Mouse (Mus musculus) embryo, embryonic 11.5 days (tissue): ENCODE data around the gene Prss33.
"Not testable (repeated sequence)": the region's sequence is repeated elsewhere in the genome, so short reads cannot be mapped to it uniquely, and the experiment has no call there.

Source experiments
- DNase-seq: peaks from one replicate; pipeline ENCODE4 v3.0.0-alpha.2; 2012; ENCODE audit warnings: low read depth, low spot score

The Prss33 gene

DNA sequence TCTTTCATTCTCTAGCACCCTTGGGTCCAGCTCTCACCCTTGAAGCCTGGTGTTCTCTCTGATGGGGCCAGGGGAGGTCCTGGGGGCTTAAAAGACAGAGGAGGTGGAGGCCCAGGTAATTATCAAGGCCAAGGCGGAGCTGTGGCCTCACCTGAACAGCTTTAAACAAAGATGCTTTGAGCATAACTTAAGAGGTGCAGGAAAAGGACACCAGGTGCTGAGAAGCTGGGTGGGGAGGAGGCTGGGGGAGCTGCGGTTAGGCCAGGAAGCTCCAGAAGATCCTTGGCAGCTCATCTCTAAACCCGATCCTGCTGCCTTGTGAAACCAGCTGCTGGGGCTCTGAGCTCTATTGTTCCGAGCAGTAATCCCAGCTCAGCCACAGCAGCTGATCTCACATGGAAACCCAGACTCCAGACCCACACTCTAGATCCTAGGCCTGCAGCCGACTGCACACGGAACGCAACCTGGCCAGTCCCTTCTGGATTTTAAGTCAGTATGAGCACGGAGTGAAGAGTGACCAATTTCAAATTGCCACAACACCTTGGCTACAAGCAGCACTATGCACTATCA is at the start of gene Prss33:
Gene Prss33, minus strand, starts transcription at position 51 of the 570 bp plus-strand sequence.
- no peak for DNase-seq

DNA sequence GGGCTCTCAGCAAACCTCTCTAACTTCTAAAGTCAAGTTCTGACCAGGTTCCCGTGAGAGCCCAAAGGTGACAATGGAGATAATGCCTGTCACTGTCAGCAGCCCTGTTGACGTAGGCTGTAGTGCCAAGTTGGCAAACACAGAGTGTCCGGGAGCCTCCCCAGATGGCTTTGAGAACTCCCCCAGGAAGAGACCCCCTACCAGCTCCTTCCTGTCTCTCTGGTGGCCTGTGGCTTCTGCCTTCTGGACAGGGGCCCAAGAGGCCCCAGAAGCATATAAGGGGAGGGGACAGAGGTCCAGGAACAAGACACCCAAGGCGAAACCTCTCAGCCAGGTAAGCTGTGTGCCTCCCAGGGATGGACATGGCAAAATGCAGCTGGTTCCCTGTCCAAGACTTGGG is 44.7 kb upstream of the Prss33 start, which contains the start of the genes Dcpp1 and Dcpp2:
Gene Dcpp1, plus strand, starts transcription at position 301 of the 400 bp plus-strand sequence.
Gene Dcpp2, plus strand, starts transcription at position 305 of the 400 bp plus-strand sequence.
- not testable (repeated sequence) for DNase-seq

DNA sequence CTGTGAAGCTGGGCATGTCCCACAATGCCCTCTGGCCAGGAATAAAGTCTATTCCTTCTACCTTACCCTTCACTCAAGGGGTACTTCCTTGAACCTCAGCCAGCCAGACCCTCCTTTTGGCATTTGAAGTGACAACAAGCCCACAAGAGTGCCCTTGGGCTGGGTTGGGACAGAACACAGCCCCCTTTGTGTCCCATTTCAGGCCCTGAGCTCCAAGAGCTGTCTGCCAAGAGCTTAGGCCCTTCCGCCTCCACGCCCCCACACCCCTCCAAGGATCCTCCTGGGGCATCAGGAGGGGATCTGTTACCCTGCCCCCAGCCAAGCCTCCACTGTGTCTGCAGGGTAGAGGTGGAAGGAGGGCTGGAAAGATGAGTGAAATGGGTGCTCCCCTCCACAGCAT is 41.3 kb upstream of the Prss33 start:
- no peak for DNase-seq

DNA sequence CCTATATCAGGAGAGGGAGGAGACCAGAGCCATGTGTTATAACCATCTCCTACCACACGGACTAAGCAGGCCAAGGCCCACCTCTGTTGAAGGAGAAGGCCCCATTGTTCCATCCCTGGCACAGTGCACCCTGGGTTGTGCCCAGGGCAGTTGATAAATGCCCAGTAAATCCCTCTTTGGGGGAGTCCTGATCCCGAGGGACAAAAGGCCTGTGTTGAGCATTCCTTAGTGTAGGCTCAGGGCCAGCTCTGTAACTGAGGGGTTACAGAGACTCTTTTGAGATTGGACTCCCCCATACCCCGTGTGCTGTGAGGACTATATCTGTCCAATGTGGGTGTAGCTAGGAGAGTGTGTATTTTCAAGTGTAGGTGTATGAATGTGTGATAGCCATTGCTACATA is 40.9 kb upstream of the Prss33 start:
- DNase-seq, result no peak

DNA sequence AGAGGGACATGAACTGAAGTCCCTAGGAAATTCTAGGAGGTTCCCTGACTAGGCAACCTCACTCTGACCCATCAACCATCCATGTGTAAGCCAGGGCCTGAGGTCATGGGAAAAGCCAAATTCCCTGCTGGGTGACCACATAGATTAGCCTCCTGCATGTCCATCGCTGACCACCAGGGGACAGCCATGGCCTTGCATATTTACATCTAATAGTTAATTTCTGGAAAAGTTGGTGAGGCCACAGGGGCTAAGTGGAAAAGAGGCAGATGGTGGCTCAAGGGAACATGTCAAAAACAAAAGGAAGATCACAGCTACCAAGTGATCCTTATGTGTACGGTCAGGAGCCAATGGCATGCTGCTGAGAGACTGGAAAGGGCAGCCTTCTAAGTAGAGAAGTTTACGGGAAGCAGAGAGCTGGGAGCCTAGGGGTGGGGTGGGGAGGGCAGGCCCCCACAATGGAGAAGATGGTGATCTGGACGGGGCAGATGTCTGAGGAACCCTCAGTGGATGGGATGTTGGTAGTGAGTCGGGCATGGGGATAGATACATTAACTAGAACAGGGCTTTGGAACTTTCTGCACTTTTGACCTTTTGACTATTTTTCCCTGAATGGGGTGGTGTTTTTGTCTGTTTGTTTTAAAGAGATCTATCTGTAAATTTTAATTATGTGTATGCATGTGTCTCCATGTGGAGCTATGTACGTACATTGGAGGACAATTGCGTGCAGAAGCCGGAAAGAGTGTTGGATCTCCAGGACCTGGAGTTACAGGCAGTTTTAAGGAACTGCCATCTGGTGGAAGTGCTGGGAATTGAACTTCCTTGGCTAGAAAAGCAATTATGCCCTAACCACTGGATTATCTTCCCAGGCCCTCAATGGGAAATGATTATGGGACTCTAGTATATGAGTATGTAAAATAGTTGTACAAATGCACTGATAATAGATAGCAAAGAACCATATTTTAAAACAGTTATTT is 38.3 kb upstream of the Prss33 start:
- no peak for DNase-seq

DNA sequence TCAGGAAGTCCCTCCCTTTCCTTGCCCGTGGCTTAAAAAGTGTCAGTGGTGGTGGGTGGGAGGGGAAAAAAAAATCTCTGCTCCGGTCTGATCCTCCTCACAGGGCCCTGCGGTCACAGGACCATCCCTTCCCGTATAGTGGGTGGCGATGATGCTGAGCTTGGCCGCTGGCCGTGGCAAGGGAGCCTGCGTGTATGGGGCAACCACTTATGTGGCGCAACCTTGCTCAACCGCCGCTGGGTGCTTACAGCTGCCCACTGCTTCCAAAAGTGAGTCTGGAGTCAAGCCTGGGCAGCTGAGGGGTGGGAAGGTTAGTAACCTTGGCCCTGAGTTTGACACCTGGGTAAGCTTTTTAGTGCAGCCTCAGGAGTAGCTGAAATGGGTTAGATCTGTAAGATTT is 32.7 kb upstream of the Prss33 start:
- DNase-seq, result no peak

DNA sequence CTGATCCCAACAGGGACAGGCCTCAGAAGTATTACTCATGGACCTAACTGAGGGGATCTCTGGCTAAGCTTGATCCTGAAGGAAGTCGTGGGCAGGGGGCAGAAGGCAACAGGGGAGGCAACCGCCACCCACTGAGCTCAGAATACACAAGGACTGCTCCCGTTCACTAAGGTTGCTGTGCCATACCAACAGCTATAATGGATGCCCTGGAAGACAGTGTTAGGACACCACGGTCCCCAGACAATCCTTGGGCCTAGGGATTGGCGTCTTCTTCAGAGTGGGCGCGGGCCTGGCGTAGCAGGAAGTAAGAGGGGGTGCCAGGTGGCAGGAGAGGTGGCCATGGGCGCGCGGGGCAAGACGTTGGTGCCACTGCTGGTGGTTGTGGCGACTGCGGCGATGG is 31.9 kb upstream of the Prss33 start, which contains the start of gene Prss21:
Gene Prss21, plus strand, starts transcription at position 301 of the 400 bp plus-strand sequence.
- DNase-seq, result no peak

DNA sequence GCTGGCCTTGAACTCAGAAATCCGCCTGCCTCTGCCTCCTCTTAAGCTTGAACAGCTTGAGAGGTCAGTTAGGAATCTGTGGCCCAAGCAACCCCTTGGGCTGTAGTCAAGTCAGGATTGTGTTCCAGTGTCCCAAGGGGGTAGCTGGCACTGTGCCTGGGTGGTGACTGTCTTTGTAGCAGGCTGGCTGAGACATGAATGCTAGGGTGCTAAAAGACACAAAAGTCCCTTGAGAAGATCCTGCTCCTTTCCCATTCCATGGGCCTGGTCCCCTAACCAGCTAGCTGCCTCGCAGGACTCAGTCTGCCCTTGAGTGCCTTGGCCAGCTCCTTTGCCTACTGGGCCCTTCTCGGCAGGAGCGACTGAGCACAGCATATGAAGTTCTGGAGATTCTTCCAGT is 27.1 kb upstream of the Prss33 start:
- DNase-seq, result no peak

DNA sequence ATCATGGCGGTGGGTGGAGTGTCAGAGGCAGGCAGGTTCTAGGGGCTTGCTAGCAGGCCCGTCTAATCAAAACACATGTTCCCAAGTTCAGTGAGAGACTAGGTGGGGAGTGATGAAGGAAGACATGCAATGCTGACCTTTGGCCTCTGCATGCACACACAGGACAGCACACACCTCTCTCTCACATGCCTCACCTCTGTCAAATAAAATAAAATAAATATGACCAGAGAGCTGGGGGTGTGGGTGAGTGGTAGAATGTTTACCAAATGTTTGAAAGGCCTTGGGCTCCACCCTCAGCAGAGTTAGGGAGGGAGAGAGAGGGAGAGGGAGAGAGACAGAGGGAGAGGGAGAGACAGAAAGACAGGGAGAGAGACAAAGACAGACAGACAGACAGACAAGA is 22.1 kb upstream of the Prss33 start:
- no peak for DNase-seq

DNA sequence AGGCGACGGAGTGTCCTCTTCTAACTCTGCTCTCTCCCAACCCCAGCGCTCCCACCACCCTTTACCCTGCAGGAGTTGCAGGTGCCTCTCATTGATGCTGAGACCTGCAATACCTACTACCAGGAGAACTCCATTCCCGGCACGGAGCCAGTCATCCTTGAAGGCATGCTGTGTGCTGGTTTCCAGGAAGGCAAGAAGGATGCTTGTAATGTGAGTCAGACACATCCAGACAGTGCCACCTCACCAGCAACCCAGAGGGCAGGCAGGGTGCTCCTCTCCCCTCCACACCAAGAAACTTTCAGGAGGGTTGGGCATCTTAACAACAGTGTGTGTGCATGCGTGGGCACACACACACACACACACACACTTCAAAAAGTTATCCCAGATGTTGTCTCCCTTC is 21.3 kb upstream of the Prss33 start:
- no peak for DNase-seq

DNA sequence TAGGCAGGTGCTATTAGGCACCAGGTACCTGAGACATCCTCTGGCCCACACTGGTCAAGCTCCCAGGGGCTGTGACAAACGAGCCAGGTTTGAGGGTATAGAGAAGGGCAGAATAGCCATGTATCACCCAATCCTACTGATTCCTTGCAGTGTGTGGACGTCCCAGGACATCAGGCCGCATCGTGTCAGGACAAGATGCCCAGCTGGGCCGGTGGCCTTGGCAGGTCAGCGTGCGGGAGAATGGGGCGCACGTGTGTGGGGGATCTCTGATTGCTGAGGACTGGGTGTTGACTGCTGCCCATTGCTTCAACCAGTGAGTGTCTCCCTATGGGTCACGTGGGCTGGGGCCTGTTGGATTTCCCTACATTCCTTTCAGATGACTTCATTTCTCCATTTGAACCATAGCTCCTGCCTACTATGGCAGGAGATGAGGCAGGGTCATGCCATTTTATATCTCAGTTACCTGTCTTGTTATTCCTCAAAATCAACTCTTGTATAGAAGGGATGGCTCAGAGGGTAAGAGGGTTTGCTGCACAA is 18.4 kb upstream of the Prss33 start:
- DNase-seq, result no peak

DNA sequence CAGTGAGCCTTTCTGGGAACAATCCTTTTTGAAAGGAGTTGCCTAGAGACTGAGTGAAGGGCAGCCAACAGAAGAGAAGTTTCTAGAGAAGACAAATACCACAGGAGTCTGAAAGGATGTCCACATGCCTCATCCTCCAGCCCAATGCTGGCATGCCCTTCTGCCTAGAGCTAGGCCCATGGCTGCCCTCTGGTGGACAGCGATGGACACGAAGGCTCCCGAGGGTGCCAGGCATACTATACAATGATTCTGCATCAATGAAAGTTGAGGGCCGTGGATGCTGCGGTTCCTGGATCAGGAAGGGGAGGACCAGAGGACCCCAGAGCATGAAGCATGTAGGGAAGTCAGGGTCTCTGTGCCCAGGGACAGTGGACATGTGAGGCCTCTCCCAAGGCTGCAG is 17.4 kb upstream of the Prss33 start:
- no peak for DNase-seq

DNA sequence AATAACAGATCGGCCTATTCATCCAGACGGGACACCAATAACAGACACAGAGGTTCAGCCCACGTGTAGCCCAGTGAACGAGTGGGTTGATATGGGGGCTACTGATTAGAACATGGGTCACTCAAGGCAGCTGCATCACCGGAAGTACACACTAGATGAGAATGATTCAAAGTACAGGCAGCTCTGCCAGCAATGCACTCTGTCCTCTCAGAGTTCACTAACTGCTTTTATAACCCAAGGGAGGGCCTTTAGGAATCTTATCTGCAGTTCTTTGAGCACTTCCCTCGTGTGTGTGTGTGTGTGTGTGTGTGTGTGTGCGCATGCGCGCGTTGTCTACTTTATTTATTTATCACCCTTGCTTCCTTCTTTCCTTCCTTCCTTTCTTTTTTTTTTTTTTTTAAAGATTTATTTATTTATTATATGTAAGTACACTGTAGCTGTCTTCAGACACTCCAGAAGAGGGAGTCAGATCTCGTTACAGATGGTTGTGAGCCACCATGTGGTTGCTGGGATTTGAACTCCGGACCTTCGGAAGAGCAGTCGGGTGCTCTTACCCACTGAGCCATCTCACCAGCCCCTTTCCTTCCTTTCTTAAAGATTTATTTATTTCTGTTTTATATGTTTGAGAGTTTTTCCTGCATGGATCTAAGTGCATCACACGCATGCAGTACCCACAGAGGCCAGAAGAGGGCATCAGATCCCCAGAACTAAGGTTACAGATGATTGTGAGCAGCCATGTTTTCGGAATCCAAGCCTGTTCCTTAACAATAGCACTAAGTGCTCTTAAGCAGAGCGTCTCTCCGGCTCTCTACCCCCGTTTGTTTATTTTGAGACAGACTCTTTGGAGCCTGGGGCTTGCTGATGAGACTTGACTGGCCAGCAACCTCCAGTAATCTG is 15.2 kb upstream of the Prss33 start:
- peak; percentile 53 for DNase-seq

DNA sequence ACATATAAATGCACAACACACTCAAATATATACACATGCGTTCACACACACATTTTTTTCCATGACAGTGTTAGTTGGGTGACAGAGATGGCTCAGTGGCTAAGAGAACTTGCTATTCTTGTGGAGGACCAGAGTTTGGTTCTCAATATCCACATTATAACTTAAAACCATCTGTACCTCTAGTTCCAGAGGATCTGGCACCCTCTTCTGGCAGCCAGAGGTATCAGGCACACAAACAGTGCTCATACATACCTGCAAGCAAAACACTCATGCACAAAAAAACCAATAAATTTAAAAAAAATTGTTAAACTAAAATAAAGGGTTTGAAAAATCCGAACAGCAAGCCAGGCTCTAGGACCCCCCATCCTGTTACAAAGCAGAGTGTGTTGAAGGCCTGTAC is 14.2 kb upstream of the Prss33 start:
- DNase-seq, result no peak

DNA sequence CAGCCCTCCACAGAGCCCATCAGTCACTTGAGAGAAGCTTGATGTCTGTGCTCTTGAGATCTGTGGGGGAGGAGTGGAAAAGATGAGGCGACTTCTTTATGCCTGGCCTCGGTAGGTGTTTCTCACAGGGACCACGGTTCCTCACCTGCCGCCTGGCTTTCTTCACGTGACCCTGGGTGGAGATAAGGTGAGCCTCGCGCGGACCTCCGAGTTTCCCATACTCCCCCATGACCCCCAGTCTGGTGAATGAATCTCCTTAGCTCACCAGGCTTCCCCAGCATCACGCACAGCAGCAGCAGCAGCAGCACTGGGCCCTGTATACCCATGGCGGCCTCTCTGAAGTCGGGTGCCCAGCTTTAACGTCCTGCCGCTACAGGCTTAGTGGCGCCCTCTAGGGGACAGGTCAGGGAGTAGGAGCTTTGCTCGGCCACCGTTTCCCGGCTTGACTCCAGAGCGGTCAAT is 8.0 kb upstream of the Prss33 start, which contains the start of the genes Prss32 and Prss41:
Gene Prss32, plus strand, starts transcription at position 44 of the 462 bp plus-strand sequence.
Gene Prss41, minus strand, starts transcription at position 361 of the 462 bp plus-strand sequence.
- peak; percentile 66 for DNase-seq

DNA sequence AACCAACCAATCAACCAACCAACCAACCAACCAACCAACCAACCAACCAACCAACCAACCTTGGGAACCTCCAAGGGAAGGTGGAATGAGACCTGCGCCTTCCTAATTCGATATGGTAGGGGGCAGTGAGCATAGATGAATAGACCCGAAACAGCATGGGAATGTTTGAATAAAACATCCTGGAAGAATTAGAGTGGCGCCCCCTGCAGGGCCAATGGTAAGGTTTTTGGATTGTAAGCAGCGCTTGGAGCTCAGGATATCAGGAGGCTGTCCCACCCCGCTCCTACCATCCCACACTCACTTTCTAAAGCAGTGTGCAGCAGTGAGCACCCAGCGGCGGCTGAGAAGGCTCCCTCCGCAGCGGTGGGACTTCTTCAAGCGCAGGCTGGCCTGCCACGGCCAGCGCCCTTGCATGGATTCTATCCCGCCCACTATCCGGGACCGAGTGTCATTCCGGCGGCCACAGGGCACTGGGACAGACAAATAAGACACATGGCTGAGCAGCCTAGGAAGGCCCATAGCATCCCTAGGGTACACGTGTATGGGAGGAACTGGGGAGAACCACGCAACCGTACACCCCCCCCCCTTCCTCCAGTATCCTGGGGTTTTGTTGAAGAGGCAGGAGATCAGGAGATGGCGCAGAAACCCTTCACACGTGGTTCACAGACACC is 7.4 kb upstream of the Prss33 start:
- DNase-seq, result no peak

DNA sequence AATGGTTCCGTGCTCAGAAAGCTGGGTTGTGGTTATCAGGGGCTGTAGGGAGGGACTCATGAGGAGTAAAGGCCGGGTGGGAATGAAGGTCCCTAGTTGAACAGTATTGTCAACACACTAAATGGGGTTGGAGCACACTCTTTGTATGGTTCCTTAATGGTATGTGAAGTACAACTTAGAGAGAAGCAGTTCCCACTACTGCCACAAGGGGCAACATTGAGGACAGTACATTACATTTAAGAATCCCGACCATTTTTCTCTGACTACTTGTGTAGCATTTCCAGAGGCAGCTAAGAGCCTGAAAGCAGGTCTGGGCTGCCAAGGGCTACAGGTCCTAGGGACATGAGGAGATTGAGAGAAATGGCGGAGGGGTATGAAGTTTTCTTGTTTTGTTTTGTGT is 5.3 kb upstream of the Prss33 start:
- DNase-seq, result peak; percentile 52

DNA sequence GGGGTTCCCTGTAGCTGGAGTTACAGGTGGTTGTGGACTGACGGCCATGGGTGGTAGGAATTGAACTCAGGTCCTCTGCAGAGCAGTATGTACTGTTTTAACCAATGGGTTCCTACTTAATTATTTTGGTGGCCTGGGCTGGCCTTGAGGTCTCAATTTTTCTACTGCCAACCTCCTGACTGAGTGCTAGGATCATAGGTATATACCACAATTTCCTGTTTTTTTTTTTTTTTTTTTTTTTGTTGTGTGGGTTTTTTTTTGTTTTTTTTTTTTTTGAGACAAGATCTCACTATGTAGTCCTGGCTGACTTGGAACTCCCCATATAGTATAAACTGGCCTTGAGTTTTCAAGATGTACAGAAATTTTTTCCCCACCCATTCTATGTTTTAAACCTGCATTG is 4.7 kb downstream of the Prss33 start:
- no peak for DNase-seq

DNA sequence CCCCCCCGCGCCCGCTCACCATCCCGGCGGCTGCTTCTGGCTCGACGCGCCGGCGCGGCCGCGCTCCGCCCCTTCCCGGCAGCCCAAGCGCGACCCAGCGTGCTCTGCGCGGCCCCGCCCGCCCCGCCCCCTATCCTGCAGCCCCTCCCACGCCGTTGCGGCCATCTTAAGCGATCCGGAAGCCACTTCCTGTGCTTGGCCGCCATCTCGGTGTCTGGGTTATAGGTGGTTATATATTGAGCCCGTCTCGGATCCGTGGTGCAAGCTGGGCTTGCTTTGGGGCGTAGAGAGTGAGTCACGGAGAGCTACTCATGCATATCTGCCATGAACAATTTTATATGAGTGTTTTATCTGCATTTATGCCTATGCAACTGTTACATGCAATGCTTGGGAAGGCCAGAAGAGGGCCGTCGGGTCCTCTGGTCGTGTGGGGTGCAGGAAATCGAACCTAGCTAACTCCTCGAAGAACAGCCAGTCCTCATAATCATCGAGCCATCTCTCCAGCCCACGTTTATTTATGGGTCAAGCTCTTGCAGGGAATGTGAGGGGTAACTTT is 6.7 kb downstream of the Prss33 start, which contains the start of gene Elob:
Gene Elob, minus strand, starts transcription at position 73 of the 556 bp plus-strand sequence.
- peak; percentile 72 for DNase-seq
